Mouse (Mus musculus): Measurements from ENCODE around the gene Ccnb1ip1. TPM values are rescaled to one million over a fixed set of nuclear protein-coding genes. Genes with fewer than 3 reads are reported as not detected.

Ccnb1ip1 gene
- polyA plus RNA-seq, 1 experiment from 2014 or later, result not detected

- Histone ChIP-seq H3K4me3 (no peak overlapping the region), H3K36me3 (ENCODE audit: poor library complexity, severe bottlenecking) (peaks cover 89% of the 10 kb centered on the region), H3K9me3 (replicated peaks) (no peaks in the 10 kb centered on the region), H3K4me1 (no peaks in the 10 kb centered on the region), H3K27me3 (no peaks in the 10 kb centered on the region), H3K9ac (no peak overlapping the region), H3K4me2 (no peak overlapping the region), H3K27ac (no peak overlapping the region)
- 87% methylated on average over 2 of the region's 2 CpGs for WGBS
- ATAC-seq, result no peak
These were observed 36.2 kb downstream of the Ccnb1ip1 start for GRCm38 (mm10) chr14:50771342-50771741.

- no peak overlapping the region for H3K27ac ChIP-seq
- no peaks in the 10 kb centered on the region for H3K27me3 ChIP-seq
- no peak overlapping the region for H3K9ac ChIP-seq
- H3K4me3 ChIP-seq, result no peak overlapping the region
- H3K4me1 ChIP-seq, result no peaks in the 10 kb centered on the region
- no peaks in the 10 kb centered on the region for H3K9me3 ChIP-seq (replicated peaks)
- WGBS, result 93% methylated on average over 6 of the region's 6 CpGs
- ATAC-seq, result no peak
- H3K4me2 ChIP-seq, result no peak overlapping the region
- peaks cover 67% of the 10 kb centered on the region for H3K36me3 ChIP-seq (ENCODE audit: poor library complexity, severe bottlenecking)
These were observed 41.8 kb downstream of the Ccnb1ip1 start for GRCm38 (mm10) chr14:50765736-50766135.

GRCm38 (mm10) chr14:50758416-50759085 lies 49.0 kb downstream of the Ccnb1ip1 start:
- 50% methylated on average over 5 of the region's 5 CpGs for WGBS
- Histone ChIP-seq H3K36me3 (ENCODE audit: poor library complexity, severe bottlenecking) (peaks cover 7% of the 10 kb centered on the region; the same call in 1 of the 2 replicates), H3K9ac (no peak overlapping the region), H3K4me1 (no peaks in the 10 kb centered on the region), H3K27ac (no peak overlapping the region), H3K27me3 (no peaks in the 10 kb centered on the region), H3K4me2 (no peak overlapping the region), H3K4me3 (no peak overlapping the region), H3K9me3 (replicated peaks) (no peaks in the 10 kb centered on the region)
- ATAC-seq, result peak; percentile 57; the same call in 1 of the 2 replicates

DNA sequence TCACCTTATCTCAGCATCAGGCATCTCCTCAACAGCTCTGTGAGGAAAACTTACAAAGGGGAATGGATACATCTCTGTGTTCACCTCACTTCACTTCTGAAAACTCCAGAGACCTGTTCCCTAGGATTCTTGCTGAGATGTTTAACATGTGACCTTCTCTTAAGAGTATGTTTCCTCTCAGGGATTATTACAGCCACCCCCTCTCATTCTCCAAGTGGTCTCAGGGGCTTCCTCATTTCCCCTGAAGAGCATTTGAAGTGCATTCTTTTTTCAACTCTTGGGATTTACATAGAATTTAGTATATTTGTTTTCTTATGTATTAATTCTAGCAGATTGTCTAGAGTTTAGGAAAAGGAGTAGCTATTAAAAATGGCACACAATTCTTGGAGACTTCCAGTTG lies 62.5 kb downstream of the Ccnb1ip1 start, which contains the start of gene Olfr749:
Olfr749 (minus strand) TSS at position 101 of the 400 bp plus-strand sequence.
- Histone ChIP-seq H3K9me3 (replicated peaks) (no peaks in the 10 kb centered on the region), H3K4me2 (no peak within 1 kb of the TSS), H3K4me3 (no peak within 1 kb of the TSS), H3K36me3 (ENCODE audit: poor library complexity, severe bottlenecking) (no peaks in the 10 kb centered on the region), H3K4me1 (no peaks in the 10 kb centered on the region), H3K27me3 (no peaks in the 10 kb centered on the region), H3K27ac (no peak within 1 kb of the TSS), H3K9ac (no peak within 1 kb of the TSS)
- no peak for ATAC-seq

DNA sequence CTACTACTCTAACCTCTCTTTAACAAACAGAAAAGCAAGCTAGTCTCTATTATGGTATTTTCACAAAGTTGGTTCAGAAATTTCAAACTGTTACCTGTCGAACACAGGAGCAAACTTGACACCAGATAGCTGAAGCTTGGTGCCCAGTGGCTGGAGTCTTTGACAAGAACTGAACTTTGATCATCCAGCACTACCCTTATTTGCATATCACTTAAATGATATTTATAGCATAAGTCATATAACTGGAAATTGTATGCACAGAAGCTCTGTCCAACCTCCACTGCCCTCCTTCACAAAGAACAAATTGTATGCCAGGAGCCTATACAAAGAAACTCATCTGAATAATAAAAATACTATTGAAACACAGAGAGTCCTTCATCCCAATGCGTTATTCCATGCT lies 65.9 kb downstream of the Ccnb1ip1 start:
- no peak for ATAC-seq
- Histone ChIP-seq H3K9ac (no peak overlapping the region), H3K27ac (no peak overlapping the region), H3K4me2 (no peak overlapping the region), H3K27me3 (no peaks in the 10 kb centered on the region), H3K4me1 (no peaks in the 10 kb centered on the region), H3K36me3 (ENCODE audit: poor library complexity, severe bottlenecking) (no peaks in the 10 kb centered on the region), H3K9me3 (replicated peaks) (no peaks in the 10 kb centered on the region), H3K4me3 (no peak overlapping the region)
- WGBS, result 74% methylated on average over 2 of the region's 2 CpGs

- H3K4me1 ChIP-seq, result no peaks in the 10 kb centered on the region
- no peak overlapping the region for H3K4me2 ChIP-seq
- H3K4me3 ChIP-seq, result no peak overlapping the region
- H3K36me3 ChIP-seq (ENCODE audit: poor library complexity, severe bottlenecking), result no peaks in the 10 kb centered on the region
- no peak overlapping the region for H3K9ac ChIP-seq
- 75% methylated on average over 2 of the region's 2 CpGs for WGBS
- no peak for ATAC-seq
- H3K9me3 ChIP-seq (replicated peaks), result no peaks in the 10 kb centered on the region
- H3K27ac ChIP-seq, result no peak overlapping the region
- no peaks in the 10 kb centered on the region for H3K27me3 ChIP-seq
These were observed 67.2 kb downstream of the Ccnb1ip1 start for GRCm38 (mm10) chr14:50740334-50740733.

Other genes starting within 250 kb of the Ccnb1ip1 start
- not detected in 2 replicates for gene Olfr744, start 192.9 kb downstream of the Ccnb1ip1 start, polyA plus RNA-seq (2015; fragmentation: Nextera tagmentation; extraction: Ambion mirVana)
- not detected in 2 replicates for gene Olfr745, start 168.3 kb downstream of the Ccnb1ip1 start, polyA plus RNA-seq (2015; fragmentation: Nextera tagmentation; extraction: Ambion mirVana)
- gene Olfr746, start 160.6 kb downstream of the Ccnb1ip1 start, polyA plus RNA-seq (2015; fragmentation: Nextera tagmentation; extraction: Ambion mirVana), result not detected in 2 replicates
- not detected in 2 replicates for gene Olfr747, start 114.5 kb downstream of the Ccnb1ip1 start, polyA plus RNA-seq (2015; fragmentation: Nextera tagmentation; extraction: Ambion mirVana)
- not detected in 2 replicates for gene Olfr748, start 100.4 kb downstream of the Ccnb1ip1 start, polyA plus RNA-seq (2015; fragmentation: Nextera tagmentation; extraction: Ambion mirVana)
- gene Olfr749, start 62.6 kb downstream of the Ccnb1ip1 start, polyA plus RNA-seq (2015; fragmentation: Nextera tagmentation; extraction: Ambion mirVana), result not detected in 2 replicates
- 128 and 130 TPM in 2 replicates for gene Ttc5, start 22.2 kb downstream of the Ccnb1ip1 start, polyA plus RNA-seq (2015; fragmentation: Nextera tagmentation; extraction: Ambion mirVana)
- gene Parp2, start 109 bp upstream of the Ccnb1ip1 start, polyA plus RNA-seq (2015; fragmentation: Nextera tagmentation; extraction: Ambion mirVana), result 65.0 and 67.2 TPM in 2 replicates
- 1.9 and 3.5 TPM in 2 replicates for gene Tep1, start 62.8 kb upstream of the Ccnb1ip1 start, polyA plus RNA-seq (2015; fragmentation: Nextera tagmentation; extraction: Ambion mirVana)
- gene Klhl33, start 89.8 kb upstream of the Ccnb1ip1 start, polyA plus RNA-seq (2015; fragmentation: Nextera tagmentation; extraction: Ambion mirVana), result 0.12 and 0.29 TPM in 2 replicates
- 150 and 164 TPM in 2 replicates for gene Osgep, start 117.2 kb upstream of the Ccnb1ip1 start, polyA plus RNA-seq (2015; fragmentation: Nextera tagmentation; extraction: Ambion mirVana)
- gene Apex1, start 117.2 kb upstream of the Ccnb1ip1 start, polyA plus RNA-seq (2015; fragmentation: Nextera tagmentation; extraction: Ambion mirVana), result 355 and 364 TPM in 2 replicates
- gene Pip4p1, start 123.1 kb upstream of the Ccnb1ip1 start, polyA plus RNA-seq (2015; fragmentation: Nextera tagmentation; extraction: Ambion mirVana), result 73.7 and 76.9 TPM in 2 replicates
- 33.2 and 35.4 TPM in 2 replicates for gene Pnp, start 123.3 kb upstream of the Ccnb1ip1 start, polyA plus RNA-seq (2015; fragmentation: Nextera tagmentation; extraction: Ambion mirVana)
- not detected in 2 replicates for gene Gm49342, start 136.8 kb upstream of the Ccnb1ip1 start, polyA plus RNA-seq (2015; fragmentation: Nextera tagmentation; extraction: Ambion mirVana)
- 0.52 TPM in 1 of 2 replicates, not detected in the other for gene Pnp2, start 148.3 kb upstream of the Ccnb1ip1 start, polyA plus RNA-seq (2015; fragmentation: Nextera tagmentation; extraction: Ambion mirVana)
- not detected in 2 replicates for gene Rnase10, start 200.0 kb upstream of the Ccnb1ip1 start, polyA plus RNA-seq (2015; fragmentation: Nextera tagmentation; extraction: Ambion mirVana)
- not detected in 2 replicates for gene Rnase9, start 234.1 kb upstream of the Ccnb1ip1 start, polyA plus RNA-seq (2015; fragmentation: Nextera tagmentation; extraction: Ambion mirVana)
- gene Rnase11, start 242.4 kb upstream of the Ccnb1ip1 start, polyA plus RNA-seq (2015; fragmentation: Nextera tagmentation; extraction: Ambion mirVana), result not detected in 2 replicates
- not detected in 2 replicates for gene Rnase12, start 249.9 kb upstream of the Ccnb1ip1 start, polyA plus RNA-seq (2015; fragmentation: Nextera tagmentation; extraction: Ambion mirVana)

All from forebrain, embryonic 13.5 days (tissue).